Mouse (Mus musculus): ENCODE measurements at regions not wholly inside any gene's neighbourhood (a gene's known extent, or its start where the extent isn't known, plus 50 kb on each side); places are given as distances from the start of the nearest gene placed in this dataset.

DNA sequence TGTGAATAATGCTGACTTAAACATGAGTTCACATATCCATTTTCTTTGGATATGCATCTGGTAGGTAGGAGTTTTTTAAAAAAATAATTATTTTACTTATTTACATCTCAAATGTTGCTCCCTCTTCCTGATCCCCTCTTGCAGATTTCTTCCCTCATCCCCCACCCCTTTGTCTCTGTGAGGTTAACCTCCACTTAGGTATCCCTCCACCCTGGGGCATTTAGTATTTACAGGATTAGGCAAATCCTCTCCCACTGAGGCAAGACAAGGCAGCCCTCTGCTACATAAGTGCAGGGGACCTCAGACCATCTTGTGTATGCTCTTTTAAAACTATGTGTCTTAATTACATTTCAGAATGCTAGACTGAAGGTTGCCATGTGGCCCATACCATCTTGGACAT lies 155.2 kb upstream of the Shcbp1 start:
- no peak for DNase-seq (ENCODE audit: low read depth)

DNA sequence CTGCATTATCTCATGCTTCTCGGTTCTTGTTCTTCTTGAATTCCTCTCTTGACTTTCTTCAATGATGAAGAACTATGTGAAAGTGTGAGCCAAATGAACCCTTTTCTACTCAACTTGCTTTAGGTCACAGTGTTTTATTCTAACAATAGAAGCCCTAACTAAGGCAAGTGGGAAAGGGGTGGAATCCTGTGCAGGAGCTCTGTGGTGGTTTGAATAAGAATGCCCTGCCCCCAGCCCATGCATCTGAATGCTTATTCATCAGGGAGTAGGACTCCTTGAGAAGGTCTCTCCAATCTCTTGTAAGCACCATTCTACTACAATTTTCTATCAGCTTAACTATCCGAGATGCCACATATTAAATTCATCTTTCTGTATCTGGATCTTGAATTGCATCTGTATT lies 154.7 kb upstream of the Shcbp1 start:
- DNase-seq (ENCODE audit: low read depth), result no peak

DNA sequence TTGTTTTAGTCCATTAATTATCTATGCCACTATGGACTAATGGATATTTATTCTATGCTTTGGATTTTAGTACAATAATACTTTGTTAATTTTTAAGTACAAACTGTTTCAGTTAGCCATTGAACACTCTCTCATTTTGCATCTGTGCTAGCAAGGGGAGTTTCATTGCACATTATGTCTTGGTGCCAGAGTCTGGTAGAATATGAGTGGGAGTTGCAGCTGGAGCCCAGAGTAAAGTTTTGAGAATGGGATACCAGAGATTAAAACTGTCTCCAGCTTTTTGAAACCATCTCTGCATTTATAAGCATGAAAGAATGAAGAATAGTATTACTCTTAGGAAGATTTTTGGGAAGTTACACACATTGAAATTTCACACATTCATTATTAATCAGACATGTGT lies 137.1 kb upstream of the Shcbp1 start:
- DNase-seq (ENCODE audit: low read depth), result no peak

DNA sequence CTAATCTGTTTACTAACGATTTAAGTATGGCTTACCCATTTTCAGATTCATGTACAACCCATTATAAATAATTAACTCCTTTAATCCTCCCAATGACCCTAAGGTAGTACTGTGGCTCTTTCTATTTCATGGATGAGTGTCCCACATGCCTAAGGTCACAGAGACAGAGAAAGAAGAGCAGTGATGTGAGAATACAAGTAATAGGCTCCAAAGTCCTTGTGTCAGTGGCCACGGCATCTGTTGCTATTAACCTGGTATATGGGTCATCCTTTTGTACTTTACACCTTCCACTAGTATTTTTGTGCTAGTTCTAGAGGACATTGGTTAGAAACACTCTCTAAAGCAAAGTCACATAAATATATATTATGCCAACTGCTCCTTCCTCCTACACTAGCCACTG lies 115.7 kb upstream of the Shcbp1 start:
- DNase-seq (ENCODE audit: low read depth), result no peak

DNA sequence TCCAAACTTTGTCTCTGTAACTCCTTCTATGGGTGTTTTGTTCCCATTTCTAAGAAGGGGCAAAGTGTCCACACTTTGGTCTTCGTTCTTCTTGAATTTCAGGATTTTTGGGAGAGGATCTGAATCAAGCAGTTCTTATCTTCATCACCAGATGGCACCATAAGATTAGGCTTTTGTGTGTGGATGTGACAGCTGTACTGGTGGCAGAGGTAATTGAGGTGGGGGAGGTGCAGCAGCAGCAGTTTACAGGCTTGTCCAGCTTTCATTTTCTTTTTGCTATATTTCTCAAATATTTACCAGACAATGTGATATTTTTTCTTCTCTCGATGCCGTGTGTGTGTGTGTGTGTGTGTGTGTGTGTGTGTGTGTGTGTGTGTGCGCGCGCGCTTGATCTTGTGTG lies 89.4 kb upstream of the Shcbp1 start:
- peak; percentile 52 for DNase-seq (ENCODE audit: low read depth)

DNA sequence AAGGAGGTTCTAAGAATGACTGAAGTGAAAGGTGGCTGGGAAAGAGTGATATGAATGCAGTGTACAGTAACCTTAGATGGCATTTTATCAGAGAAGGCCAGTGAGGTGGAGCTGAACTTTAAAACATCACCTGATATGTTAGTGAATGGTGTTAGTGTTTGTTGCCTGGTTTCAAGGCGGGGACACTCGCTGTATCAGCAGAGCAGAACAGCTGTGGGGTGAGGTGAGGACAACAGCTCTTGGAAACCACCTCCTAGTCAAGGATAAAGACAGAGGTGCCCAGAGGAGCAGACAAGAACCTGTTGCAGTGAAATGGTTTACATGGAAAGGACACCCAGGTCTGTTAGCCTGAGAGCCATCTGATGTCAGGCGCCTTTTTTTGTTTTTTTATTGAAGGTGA lies 59.7 kb upstream of the Shcbp1 start:
- no peak for DNase-seq (ENCODE audit: low read depth)

DNA sequence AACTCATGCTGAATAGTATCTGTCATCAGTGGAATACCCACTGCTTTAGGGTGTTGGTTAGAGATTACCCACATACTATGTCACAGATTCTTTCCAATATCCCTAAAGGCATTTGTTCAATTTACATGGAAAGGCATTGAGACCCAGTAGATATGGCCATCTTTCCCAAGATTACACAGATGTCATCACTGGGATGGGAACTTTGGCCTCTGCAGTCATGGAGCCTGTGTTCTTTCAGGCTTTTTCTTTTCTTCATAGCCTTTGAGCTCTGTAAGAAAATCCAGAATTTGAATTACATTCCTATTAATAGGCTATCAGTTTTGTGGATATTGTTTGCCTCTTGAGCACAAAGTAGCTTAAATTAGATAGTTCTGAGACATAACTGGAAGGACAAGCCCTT lies 59.2 kb upstream of the Shcbp1 start:
- DNase-seq (ENCODE audit: low read depth), result no peak

DNA sequence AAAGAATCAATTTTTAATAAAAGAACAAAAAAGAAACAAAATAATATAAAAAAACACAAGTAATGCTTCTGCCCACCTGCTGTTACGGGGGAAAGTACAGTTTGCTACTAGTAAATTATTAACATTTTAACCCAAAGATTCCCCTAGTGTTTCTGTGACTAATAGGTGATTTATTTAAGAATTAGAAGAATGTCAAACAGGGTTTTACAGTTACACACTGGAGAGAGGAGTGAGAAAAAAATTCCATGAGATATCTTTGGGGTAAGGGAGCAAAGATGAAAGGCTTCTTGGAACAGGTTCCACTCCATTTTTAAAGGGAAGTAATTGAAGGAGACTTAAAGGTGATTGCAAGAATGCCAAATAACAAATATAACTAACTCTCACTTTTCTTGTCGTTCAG lies 58.4 kb upstream of the Shcbp1 start:
- DNase-seq (ENCODE audit: low read depth), result no peak

DNA sequence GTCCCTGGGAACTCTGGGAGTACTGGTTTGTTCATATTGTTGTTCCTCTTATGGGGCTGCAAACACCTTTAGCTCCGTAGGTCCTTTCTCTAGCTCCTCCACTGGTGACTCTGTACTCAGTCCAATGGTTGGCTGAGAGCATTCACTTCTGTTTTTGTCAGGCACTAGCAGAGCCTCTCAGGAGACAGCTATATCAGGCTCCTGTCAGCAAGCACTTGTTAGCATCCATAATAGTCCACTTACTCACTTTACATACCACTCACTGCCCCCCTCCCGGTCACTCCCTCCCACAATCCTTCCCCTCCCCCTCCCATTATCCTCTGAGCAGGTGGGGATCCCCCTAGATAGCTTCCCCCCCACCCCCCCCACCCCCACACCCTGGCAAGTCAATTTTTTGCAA lies 57.3 kb upstream of the Shcbp1 start:
- DNase-seq (ENCODE audit: low read depth), result no peak

Data from NIH3T3 (cell line).